Mouse (Mus musculus) intestine, embryonic 16.5 days (tissue): ENCODE results near the gene Homer3. TPM values are rescaled to one million over a fixed set of nuclear protein-coding genes. Genes with fewer than 3 reads are reported as not detected.

Experiments used
- ATAC-seq: fragments of 200-750 bp; cut with Nextera tagmentation; 2 replicates; pipeline ENCODE4 v1.8.0; 2017; ENCODE audit warnings: moderate TSS enrichment, moderate library complexity
- H3K27ac ChIP-seq: fragments of 300-500 bp; sonication (generic); 2 replicates; pipeline ENCODE4 v1.5.1; 2014; ENCODE audit warnings: mild to moderate bottlenecking, low read length
- H3K27me3 ChIP-seq: fragments of 300-500 bp; sonication (generic); replicated peaks from 2 replicates; pipeline ENCODE4 v1.6.1; 2014; ENCODE audit warnings: low read length, control low read depth, mixed read lengths; ENCODE audit not compliant: control insufficient read depth, insufficient read depth
- H3K36me3 ChIP-seq: fragments of 300-500 bp; sonication (generic); 2 replicates; pipeline ENCODE4 v1.6.1; 2014; ENCODE audit warnings: low read length, control low read depth; ENCODE audit not compliant: control insufficient read depth, insufficient read depth
- H3K4me1 ChIP-seq: fragments of 300-500 bp; sonication (generic); 2 replicates; pipeline ENCODE4 v1.6.1; 2014; ENCODE audit warnings: low read length, control low read depth, mixed read lengths; ENCODE audit not compliant: control insufficient read depth, insufficient read depth
- H3K4me2 ChIP-seq: fragments of 300-500 bp; sonication (generic); 2 replicates; pipeline ENCODE4 v1.6.1; 2014; ENCODE audit warnings: low read depth, low read length, control low read depth
- H3K4me3 ChIP-seq: fragments of 300-500 bp; sonication (generic); 2 replicates; pipeline ENCODE4 v1.5.1; 2014; ENCODE audit warnings: mild to moderate bottlenecking, low read length
- H3K9ac ChIP-seq: fragments of 300-500 bp; sonication (generic); 2 replicates; pipeline ENCODE4 v1.6.1; 2014; ENCODE audit warnings: low read depth, low read length
- H3K9me3 ChIP-seq: fragments of 300-500 bp; sonication (generic); 2 replicates; pipeline ENCODE4 v1.6.1; 2016; ENCODE audit warnings: low read length, control low read depth; ENCODE audit not compliant: control insufficient read depth
- WGBS: fragments of 180-500 bp; shearing (Covaris S2); extraction: QIAGEN DNeasy Blood & Tissue Kit; methylation state at CpG from one replicate; pipeline ENCODE4 v1.1.7; 2014; 5-methylcytosine and 5-hydroxymethylcytosine counted together
- polyA plus RNA-seq: library from polyadenylated mRNA; unstranded; fragments of >200 nt; fragmentation: Nextera tagmentation; extraction: Ambion mirVana; gene quantifications from 2 replicates; pipeline ENCODE4 v1.2.1, GENCODE M21; 2015

Homer3 gene
- 25.5 and 26.0 TPM in 2 replicates for polyA plus RNA-seq

GRCm38 (mm10) chr8:70282603-70283135 is at the start of gene Homer3:
Homer3 (plus strand) TSS chr8:70282827.
- H3K27me3 ChIP-seq = no peaks in the 10 kb centered on the region
- no peaks in the 10 kb centered on the region for H3K9me3 ChIP-seq
- H3K36me3 ChIP-seq = peaks cover 19% of the 10 kb centered on the region
- ATAC-seq = peak; percentile 95
- peak within 1 kb of the TSS; percentile 89 for H3K4me2 ChIP-seq
- peak within 1 kb of the TSS; percentile 89 for H3K4me3 ChIP-seq
- H3K9ac ChIP-seq = peak within 1 kb of the TSS; percentile 98
- WGBS = under 1% methylated on average over 36 of the region's 36 CpGs
- H3K27ac ChIP-seq = peak within 1 kb of the TSS; percentile 73
- peaks cover 4% of the 10 kb centered on the region; the same call in 1 of the 2 replicates for H3K4me1 ChIP-seq

GRCm38 (mm10) chr8:70233606-70234005 is 49.0 kb upstream of the Homer3 start:
- Histone ChIP-seq H3K27ac (no peak overlapping the region), H3K4me2 (peak overlapping the region; percentile 85), H3K4me3 (peak overlapping the region; percentile 58), H3K9me3 (no peaks in the 10 kb centered on the region), H3K9ac (peak overlapping the region; percentile 83), H3K4me1 (peaks cover 16% of the 10 kb centered on the region), H3K36me3 (peaks cover 8% of the 10 kb centered on the region; the same call in 1 of the 2 replicates), H3K27me3 (no peaks in the 10 kb centered on the region)
- 0 out of 2 replicates have a peak, but pooled peaks have one; percentile 8 for ATAC-seq
- 5% methylated on average over 13 of the region's 13 CpGs for WGBS

- Histone ChIP-seq H3K36me3 (peaks cover 8% of the 10 kb centered on the region; the same call in 1 of the 2 replicates), H3K4me2 (peak within 1 kb of the TSS; percentile 85), H3K27ac (peak within 1 kb of the TSS; percentile 95), H3K4me3 (peak within 1 kb of the TSS; percentile 58), H3K27me3 (no peaks in the 10 kb centered on the region), H3K9ac (peak within 1 kb of the TSS; percentile 83), H3K4me1 (peaks cover 16% of the 10 kb centered on the region), H3K9me3 (no peaks in the 10 kb centered on the region)
- ATAC-seq = peak; percentile 98
- under 1% methylated on average over 66 of the region's 67 CpGs for WGBS
These were observed 48.4 kb upstream of the Homer3 start, which contains the start of the genes Sugp2 and Armc6 for GRCm38 (mm10) chr8:70234080-70234780. Sugp2 (plus strand) TSS chr8:70234226. Armc6 (minus strand) TSS chr8:70234466.

DNA sequence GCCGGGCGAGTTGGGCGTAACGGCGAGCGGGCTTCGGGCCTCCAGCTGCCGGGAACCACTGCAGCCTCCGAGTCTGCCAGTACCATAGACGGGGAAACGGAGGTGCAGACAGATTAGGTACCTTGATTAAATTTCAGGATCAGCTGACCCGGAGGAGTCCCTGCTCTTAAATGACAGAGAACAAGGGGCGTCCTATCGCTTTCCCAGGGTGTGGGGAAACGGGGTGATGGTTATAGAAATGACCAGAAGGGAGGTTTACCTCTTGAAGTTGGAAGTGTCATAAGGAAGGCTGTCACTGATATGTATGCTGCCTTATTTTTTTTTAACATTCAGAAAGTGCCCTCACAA is 47.9 kb upstream of the Homer3 start:
- Histone ChIP-seq H3K36me3 (peaks cover 8% of the 10 kb centered on the region; the same call in 1 of the 2 replicates), H3K27ac (peak overlapping the region; percentile 57), H3K4me3 (peak overlapping the region; percentile 58), H3K9ac (peak overlapping the region; percentile 83), H3K4me2 (peak overlapping the region; percentile 63), H3K4me1 (peaks cover 16% of the 10 kb centered on the region), H3K27me3 (no peaks in the 10 kb centered on the region), H3K9me3 (no peaks in the 10 kb centered on the region)
- under 1% methylated on average over 15 of the region's 15 CpGs for WGBS
- ATAC-seq = no peak

- no peak overlapping the region for H3K27ac ChIP-seq
- H3K9ac ChIP-seq = no peak overlapping the region
- peaks cover 10% of the 10 kb centered on the region for H3K36me3 ChIP-seq
These were observed 44.8 kb upstream of the Homer3 start for GRCm38 (mm10) chr8:70237842-70238241.

GRCm38 (mm10) chr8:70240642-70241041 is 42.0 kb upstream of the Homer3 start:
- Histone ChIP-seq H3K27me3 (no peaks in the 10 kb centered on the region), H3K4me1 (peaks cover 7% of the 10 kb centered on the region), H3K4me2 (no peak overlapping the region), H3K9ac (no peak overlapping the region), H3K27ac (no peak overlapping the region), H3K36me3 (peaks cover 17% of the 10 kb centered on the region), H3K9me3 (no peaks in the 10 kb centered on the region), H3K4me3 (no peak overlapping the region)
- ATAC-seq = no peak
- WGBS = 90% methylated on average over 5 of the region's 5 CpGs

More at GRCm38 (mm10) chr8:70237842-70238241, 44.8 kb upstream of the Homer3 start:
- no peaks in the 10 kb centered on the region for H3K9me3 ChIP-seq
- no peak for ATAC-seq
- H3K4me2 ChIP-seq = no peak overlapping the region
- H3K4me1 ChIP-seq = peaks cover 16% of the 10 kb centered on the region
- H3K27me3 ChIP-seq = no peaks in the 10 kb centered on the region
- 92% methylated on average over 2 of the region's 2 CpGs for WGBS
- no peak overlapping the region for H3K4me3 ChIP-seq

DNA sequence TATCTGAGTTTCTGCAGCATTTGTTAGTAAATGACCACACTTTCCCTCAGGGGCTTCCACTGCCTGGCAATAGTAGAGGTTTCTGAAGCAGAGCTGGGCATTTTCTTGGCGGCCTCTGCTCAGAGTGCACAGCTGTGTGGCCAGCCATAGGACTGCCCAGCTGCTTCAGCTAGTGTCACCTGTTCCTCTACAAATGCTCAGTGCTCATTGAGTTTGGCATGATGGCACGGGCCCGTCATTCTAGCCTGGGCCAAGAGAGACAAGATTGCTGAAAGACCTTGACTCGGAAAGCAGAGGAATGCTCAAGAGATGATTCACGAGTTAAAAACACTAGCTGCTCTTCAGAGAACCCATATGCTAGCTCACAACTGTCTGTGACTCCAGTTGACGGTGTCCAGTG is 36.0 kb upstream of the Homer3 start:
- Histone ChIP-seq H3K4me3 (no peak overlapping the region), H3K27ac (no peak overlapping the region), H3K4me1 (no peaks in the 10 kb centered on the region), H3K9me3 (no peaks in the 10 kb centered on the region), H3K27me3 (no peaks in the 10 kb centered on the region), H3K4me2 (no peak overlapping the region), H3K36me3 (peaks cover 19% of the 10 kb centered on the region), H3K9ac (no peak overlapping the region)
- 85% methylated on average over 6 of the region's 6 CpGs for WGBS
- ATAC-seq = no peak

GRCm38 (mm10) chr8:70247841-70248240 is 34.8 kb upstream of the Homer3 start:
- H3K4me1 ChIP-seq = no peaks in the 10 kb centered on the region
- no peaks in the 10 kb centered on the region for H3K27me3 ChIP-seq
- H3K9me3 ChIP-seq = no peaks in the 10 kb centered on the region
- no peak overlapping the region for H3K9ac ChIP-seq
- H3K36me3 ChIP-seq = peaks cover 24% of the 10 kb centered on the region
- no peak for ATAC-seq
- H3K4me2 ChIP-seq = no peak overlapping the region
- no peak overlapping the region for H3K4me3 ChIP-seq
- no peak overlapping the region for H3K27ac ChIP-seq
- 94% methylated on average over 3 of the region's 3 CpGs for WGBS

- Histone ChIP-seq H3K27ac (no peak overlapping the region), H3K9me3 (no peaks in the 10 kb centered on the region), H3K9ac (no peak overlapping the region), H3K4me2 (no peak overlapping the region), H3K36me3 (peaks cover 36% of the 10 kb centered on the region), H3K27me3 (no peaks in the 10 kb centered on the region), H3K4me3 (no peak overlapping the region), H3K4me1 (no peaks in the 10 kb centered on the region)
- 90% methylated on average over 1 of the region's 1 CpGs for WGBS
- ATAC-seq = no peak
These were observed 28.0 kb upstream of the Homer3 start for GRCm38 (mm10) chr8:70254628-70255027.
